Mouse (Mus musculus) induced T-regulatory cell, adult 2 months (primary cell): ENCODE data around the gene T.

ENCODE experiments used
- DNase-seq: peaks from one replicate; pipeline ENCODE4 v3.0.0-alpha.2; 2012; ENCODE audit warnings: low read depth

Gene T

DNA sequence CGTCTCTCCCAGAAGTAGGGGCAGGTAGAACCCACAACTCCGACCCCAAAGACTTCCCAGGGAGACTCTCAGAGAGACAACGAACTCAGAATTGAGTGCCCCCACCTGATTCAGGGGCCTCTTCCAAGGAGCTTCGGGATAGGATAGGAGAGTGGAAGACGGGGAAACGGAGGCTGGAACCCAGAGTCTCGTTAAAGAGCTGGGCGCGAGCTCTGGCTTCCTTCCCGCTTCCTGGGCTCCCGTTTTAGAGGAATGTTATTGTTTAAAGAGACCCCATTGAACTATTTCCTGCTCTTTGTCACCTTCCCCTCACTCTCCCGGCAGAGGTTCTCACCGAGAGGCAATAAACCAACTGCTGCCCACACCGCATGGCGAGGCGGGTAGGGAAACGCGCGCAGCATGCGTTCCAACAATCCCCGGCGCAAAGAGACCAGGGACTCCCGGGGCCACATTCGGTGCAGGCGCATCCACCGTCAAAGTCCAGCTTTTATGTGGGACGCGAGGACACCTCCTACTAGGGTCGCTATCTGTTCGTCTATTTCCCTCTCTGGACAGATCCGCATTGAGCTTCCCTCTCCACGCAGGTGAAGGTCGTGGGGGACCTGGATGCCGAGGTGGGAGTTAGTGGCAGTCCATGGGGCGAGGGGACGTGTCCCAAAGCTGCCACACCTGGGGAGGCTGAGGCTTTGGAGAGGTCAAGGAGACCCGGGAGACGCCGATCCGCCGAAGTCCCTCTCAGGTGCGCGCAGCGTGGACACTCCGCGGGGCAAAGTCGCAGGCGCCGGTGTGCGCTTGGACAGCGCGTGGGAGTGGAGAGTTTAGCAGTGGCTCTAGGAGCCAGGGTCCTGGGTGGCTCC is 874 bp upstream of the T start:
- no peak for DNase-seq

DNA sequence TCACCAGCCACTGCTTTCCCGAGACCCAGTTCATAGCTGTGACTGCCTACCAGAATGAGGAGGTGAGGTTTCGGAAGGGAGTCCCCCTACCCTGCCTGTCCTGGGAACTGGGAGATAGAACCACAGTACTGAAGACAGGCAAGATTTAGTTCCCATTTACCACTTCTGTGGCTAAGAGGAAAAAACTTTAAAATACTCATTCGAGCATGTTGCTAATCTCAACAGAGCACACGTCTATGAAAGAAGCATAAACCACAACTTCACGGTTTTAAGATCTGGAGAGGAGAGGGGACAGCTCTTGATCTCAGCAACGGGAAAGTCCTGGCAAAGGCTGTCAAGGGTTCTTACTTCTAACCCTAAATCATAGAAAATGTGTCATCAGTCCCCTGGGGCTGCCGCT is 2.0 kb downstream of the T start:
- no peak for DNase-seq

DNA sequence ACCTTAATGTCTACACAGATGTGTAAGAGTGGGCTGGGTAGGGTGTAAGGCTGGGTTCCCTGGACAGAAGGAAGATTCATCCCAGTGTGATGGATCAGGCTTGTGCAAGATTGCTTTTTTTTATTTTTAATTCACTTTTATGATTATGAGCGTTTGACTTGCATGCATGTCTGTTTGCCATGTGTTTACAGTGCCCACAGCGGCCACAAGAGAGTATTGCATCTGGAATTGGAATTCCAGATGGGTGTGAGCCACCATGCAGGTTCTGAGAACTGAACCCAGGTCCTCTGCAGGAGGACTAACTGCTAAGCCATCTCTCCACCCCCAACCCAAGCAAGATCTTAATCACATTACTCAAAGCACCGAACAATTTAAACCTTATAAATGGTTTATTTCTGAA is 9.8 kb downstream of the T start:
- no peak for DNase-seq

DNA sequence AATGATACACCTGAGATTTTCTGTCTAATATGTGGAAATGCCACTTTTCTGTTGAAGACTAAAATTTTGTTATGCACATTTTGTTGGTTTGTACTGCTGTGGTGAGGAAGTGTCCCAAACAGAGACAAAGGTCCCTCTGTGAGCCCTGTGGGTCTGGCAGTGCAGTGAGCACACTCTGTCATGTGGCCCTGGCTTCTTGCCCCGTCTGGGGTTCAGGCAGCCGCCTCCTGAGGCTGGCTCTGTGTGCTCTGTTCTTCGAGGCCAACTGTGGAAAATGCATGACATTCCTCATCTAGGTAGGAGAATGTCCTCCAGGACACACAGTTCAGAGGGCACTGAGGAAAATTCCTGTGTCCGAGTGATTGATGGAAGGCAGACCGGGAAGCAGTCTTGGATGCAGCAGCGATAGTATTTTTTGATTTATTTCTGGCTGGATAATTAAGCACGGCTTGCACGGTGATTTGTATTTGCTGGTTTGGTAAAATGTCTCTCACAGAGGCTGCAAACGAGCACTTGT is 13.5 kb downstream of the T start:
- DNase-seq, result no peak

DNA sequence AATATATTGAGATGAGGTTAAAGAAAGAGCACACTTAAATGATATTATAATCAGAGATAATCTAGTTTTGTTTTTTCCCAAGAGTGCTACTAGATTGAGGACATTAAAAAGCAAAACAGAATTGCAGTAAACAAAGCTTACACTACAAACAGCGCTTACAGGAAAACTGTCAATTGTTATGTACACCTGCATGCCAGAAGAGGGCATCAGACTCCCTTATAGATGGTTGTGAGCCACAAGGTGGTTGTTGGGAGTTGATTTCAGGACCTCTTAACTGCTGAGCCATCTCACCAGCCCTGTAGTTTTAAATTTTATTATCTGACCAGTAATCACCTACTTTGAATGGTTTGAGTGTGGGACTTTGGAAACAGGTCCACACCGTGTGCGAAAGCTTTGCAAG is 14.1 kb downstream of the T start:
- no peak for DNase-seq

DNA sequence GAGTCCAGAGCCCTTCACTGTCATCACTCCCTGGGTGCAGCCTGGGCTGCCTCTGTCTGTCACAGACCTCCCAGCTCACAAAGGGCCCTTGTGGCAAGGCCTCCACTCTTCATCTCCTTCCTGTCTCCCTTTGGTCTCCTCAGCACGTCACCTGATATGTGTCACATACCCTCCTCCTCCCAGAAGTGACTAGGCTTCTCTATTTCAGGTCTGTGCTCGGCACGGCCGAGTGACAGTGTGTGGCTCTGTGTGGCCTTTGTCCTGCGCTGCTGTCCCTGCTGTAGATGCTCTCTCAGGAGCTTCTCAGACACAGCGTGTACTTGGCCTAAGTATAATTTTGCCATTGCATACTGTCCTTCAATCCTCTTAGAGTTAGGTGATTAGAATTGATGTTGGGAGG is 21.0 kb downstream of the T start:
- DNase-seq, result no peak

DNA sequence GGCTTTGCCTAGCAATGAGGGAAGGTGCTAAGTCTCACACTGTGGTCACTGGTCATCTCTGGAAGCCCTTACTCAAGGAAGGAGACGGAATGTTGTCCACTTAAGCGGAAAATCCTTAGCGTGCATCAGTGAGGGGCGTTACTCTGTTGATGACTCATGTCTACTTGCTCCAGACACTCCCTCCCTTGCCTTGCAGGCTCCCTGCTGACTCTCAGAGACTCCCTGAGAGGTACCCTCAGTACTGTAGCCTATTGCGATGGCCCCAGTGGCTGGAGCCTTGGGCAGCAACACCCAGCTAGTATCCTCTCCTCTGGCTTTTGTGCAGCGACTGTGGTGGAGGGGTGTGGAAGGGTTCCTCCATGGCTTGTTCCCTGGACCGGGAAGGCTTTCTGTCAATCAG is 21.4 kb downstream of the T start:
- no peak for DNase-seq

DNA sequence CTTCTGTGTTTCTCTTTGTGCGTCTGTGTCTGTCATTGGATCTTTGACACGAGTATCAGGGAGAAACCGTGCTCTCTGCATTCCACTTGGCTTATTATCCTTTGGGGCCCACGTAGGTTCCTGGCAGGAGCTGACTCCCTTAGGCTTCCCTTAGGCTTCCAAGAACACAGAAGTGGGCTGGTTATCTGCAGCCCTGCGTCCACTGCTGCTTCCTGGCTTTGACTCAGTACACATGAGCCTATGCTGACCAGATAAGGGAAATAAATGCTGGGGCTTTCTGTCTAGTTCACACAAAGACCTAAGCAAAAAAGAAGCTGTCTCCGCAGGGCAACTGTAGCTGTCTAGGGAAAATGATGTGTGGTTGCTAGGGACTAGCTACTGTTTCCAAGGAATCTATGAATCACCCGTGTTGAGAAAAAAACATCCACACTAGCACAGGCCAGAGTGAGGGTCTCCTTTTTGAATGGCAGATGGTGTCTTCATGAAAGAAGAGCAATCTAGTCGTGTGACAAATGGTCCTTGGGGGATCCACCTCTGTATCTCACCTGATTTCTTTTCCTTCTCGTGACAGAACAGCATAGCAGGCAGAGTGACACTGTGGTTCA is 22.7 kb downstream of the T start:
- no peak for DNase-seq

DNA sequence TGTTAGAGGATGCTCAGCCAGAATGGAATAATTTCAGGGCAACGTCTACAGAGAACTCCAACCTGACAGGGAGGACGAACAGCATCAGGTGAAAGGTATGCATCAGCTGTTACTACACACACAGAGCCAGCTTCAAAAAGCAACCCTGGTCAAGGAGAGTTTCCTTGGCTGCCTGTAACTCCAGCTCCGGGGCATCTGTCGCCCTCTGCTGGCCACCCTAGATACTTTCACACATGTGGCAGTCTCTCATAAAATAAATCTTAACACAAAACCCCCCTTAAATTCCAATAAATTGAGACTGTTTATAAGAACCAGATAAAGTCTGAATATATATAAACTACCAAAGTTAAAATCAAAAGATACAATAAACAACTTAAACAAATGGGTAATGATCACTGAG is 27.3 kb downstream of the T start:
- peak; percentile 56 for DNase-seq

DNA sequence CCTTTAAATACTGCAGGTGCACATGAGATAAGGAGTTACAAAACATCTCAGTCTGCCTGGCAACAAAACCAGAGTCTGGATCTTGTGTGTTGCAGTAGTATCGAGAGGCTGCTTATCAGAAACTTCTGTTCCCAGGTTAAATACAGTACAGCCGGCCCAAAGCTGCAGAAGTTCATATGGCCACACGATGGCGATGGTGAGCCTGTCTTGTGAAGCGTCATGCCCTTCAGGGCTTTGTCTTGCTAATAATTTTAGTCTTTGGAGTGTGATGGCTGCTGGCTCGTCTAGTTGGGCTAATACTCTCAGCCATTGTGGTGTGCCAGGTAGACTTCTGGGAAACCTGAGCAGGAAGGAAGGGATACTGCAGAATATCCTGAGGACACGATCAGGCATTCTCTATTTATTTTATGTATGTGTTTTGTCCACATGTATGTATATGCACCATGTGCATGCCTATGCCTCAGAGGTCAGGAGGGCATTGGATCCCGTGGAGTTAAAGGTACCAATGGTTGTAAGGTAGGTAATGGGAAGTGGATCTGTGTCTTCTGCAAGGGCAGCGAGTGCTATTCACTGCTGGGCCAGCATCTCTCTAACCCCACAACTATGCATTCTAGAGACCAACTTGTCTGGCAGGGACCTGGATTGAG is 29.4 kb downstream of the T start:
- peak; percentile 78 for DNase-seq

DNA sequence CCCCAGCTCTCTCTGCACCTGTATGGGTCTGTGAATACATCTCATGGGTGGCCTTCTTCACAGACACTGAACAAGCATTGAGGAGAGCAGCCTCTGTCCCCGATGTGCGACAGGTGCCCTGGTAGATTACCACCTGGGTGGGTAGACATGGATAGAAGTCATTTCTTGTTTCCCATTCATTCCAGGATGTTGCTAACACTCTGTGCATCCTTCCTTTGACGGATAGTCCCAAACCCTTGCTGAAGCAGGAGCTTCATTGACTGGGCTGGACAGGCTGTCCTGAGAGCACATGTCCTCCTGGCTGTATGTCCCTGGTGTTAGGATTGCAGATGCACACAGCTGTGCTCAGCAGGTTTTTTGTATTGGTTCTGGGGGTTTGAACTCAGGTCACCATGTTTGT is 33.5 kb downstream of the T start:
- DNase-seq, result no peak

DNA sequence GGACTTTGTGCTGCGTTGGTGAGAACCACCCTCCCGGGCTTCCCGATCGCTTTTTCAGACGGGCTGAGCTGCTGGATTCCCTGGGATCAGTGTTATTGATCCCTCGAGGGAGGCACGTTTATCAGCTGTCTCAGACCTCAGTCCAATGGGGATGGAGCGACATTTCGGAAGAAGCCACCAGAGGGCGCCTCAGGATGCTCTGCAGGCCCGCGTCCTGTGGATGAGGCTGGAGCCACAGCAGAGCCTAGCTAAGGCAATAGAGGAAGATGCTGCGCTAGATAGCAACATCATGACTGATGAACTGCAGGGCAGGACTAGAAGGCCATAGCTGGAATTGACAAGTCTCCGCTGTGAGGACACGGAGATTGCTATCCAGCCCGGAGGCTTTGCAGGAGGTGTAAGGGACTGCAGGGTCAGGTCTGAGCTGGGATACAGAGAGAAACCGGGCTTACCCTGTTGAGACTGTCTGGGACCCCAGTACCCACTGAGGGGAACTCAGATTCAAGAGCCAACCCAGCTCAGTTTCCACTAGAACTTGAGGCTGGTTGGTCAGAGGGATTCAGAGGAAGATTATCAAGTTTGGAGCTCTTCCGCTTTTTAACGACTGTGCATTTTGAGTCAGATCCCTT is 34.6 kb downstream of the T start:
- DNase-seq, result peak; percentile 75

DNA sequence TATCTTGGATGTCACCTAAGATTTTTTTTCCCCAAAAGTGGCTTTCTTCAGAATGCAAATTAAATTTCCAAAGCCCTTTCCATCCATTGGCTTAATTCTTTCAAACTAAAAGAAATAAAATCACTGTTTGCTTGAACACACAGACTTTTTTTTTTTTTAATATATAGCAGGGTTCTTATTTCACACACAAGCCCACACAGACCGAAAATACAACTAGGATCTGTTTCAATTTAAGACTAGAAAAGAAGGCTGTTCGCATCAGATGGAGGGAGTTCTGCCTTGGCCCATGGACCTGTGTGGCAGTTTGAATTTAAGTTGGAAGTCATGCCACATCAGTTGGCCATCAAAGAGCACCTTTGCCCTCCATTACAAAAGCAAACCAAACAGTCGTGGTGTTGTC is 44.3 kb downstream of the T start:
- DNase-seq, result no peak

DNA sequence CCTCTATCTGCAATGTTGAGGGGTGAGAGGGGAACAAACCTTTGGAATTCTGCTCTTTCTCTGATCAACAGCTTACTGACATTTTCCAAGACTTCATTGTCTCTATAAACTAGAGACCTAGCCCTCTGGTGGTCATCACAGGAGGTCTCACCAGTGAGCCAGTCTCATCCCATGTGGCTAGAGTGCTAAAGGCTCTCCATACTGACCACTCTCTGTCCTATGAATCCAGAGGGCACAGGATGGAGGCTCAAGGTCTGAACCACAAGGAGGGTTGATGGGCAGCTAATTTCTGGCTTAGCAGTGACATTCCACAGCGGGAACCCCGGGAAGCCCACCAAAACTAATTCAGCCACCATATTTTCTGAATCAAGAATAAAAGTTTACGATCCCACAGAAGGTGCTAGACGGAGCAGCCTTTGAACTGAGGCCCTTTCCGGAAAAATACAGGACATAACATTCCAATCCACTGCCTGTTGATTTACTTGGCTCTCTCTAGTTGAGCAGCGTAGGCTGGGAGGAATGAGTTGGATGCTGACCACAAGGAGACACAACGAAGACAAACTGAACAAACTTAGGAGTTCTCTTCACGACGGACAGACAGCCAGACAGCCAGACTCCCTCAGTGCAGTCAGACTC is 45.4 kb downstream of the T start:
- no peak for DNase-seq

DNA sequence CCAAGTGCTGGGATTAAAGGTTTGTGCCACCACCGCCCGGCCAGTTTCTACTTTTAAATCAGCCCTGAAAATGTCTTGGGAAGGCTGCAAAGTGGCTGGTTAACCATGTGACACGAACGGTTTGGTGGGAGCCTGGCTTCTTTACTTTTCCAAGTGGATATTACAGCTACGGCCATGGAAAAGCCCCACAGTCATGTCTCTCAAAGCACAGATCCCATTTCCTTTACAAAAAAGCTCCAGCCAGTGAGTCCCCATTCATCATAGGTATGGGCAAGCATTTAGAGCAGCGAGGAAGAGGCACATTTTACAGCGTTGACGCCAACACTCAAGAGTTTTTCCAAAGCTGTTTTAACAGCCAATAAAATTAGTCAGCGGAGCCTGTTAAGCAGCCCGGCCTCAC is 47.6 kb downstream of the T start:
- no peak for DNase-seq

DNA sequence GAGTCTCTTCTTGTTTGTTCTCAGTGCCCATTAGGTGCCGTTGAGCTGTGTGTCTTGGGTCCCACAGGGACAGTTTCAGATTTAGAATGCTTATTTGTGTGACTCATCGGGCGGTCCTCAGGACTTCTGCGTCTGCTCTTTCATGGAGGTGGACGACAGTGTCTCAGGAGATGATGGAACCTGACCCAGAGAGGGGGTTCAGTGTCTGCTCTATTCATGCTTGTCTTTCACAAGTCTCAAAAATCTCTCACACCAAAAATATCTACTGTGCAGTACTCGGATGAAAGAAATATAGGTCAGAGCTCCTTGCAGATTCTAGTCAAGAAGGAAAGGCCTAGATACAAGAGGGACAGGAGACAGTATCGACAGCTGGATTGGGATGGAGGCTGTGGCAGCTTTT is 48.7 kb downstream of the T start:
- no peak for DNase-seq

DNA sequence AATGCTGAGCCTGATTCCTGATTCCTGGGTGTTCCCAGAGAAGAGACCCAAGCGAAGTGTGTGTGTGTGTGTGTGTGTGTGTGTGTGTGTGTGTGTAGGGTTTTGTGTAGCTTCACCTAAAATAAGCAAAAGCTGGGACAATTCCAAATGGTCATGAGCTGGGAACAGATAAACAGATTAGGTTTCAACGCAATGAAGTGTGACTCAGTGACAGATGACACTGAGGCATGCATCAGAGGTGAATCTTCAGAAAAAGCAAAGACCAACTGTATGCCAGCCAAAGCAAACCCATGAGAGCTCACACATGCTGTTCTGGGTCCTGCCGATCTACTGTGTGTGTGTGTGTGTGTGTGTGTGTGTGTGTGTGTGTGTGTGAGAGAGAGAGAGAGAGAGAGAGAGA is 50.0 kb downstream of the T start:
- no peak for DNase-seq

DNA sequence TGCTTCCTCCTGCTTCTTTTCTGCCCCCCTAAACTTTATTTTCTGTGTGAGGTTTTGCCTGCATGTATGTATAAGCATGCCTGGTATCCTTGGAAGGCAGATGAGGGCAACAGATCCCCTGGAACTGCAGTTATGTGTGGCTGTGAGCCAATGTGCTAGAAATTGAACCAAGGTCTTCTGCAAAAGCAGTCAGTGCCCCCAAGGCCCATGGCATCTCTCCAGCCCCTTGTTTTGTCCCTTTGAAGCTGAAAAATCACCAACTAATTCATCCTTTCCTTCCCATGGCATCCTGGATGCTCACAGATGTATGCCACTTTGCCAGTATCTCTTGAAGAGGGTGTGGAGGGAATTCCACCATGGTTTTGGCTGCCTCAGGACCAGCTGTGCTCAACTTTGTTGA is 50.9 kb downstream of the T start:
- no peak for DNase-seq

DNA sequence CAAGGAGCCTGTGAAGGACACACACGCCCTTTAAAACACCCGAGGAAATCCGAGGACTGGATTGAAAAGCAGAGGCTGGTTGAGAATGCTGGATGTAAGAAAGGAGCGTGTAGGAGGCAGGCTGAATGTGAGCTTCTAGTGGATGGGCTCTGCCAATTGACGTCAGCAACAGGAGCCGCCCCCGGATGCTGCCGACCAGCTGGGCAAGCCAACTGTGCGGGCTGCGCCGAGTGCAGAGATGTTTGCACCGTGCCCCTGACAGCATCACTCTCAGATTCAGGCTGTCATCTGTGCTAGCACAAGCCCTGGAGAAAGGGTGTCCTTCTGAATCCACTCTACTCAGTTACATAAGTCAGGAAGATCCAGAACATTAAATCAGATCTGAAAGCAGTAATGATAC is 53.6 kb downstream of the T start:
- no peak for DNase-seq

DNA sequence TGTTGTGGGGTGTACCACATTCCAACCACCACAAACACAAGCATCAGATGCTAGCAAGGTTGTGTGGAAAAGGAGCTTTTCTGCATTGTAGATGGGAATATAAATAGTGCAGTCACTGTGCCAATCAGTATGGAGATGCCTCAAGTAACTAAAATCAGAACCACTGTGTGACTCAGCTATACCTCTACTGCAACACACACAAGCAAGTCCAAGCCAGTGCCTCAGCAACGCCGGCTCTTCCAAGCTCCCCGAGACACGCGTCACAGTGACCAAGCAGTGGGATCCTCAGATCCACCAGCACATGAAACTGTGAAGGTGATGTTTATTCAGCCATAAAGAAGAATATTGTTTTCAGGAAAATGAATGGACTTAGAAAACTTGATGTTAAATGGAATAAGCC is 56.7 kb downstream of the T start:
- DNase-seq, result no peak
